Mouse (Mus musculus): Measurements from ENCODE around the gene Gm10053.

The Gm10053 gene

DNA sequence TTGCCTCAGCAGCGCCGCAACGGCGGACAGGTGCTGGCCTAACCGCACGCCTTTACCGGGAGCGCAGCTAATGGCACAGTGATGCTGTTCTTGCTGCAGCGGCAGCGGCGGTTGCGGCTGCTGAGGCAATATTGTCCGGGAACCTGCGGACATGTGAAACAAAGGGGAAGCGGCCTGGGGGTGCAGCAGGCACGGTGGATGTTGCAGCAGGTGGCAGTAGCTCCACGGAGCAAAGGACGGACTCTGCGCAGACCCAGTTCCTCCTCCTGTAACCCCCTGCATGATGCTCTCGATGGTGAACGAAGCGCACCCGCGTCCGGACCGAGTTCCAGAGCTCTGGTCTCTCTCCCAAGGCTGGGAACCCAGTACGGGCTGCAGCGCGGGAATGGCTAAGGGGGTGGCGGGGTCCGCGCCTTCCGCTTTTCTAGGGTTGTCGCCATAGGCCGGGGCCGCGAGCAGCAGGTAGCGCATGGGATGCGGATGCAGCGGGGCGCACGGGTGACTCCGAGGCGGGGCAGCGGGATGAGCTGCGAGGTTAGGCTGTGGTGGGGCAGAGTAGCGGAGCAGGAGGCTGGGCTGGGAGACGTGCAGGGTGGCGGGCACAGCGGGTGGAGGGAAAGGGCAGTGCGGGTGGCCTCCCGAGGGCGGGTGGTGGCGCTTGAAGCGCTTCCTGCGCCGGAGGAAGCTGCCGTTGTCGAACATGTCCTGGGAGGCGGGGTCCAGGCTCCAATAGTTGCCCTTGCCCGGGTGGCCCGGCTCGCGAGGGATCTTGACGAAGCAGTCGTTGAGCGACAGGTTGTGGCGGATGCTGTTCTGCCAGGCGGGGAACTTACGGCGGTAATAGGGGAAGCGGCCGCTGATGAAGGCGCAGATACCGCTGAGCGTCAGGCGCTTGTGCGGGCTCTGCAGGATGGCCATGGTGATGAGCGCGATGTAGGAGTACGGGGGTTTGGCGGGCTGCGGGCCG is 24.4 kb downstream of the Gm10053 start:
- DNase-seq = peak in 1 of 2 experiments; percentile 9

DNA sequence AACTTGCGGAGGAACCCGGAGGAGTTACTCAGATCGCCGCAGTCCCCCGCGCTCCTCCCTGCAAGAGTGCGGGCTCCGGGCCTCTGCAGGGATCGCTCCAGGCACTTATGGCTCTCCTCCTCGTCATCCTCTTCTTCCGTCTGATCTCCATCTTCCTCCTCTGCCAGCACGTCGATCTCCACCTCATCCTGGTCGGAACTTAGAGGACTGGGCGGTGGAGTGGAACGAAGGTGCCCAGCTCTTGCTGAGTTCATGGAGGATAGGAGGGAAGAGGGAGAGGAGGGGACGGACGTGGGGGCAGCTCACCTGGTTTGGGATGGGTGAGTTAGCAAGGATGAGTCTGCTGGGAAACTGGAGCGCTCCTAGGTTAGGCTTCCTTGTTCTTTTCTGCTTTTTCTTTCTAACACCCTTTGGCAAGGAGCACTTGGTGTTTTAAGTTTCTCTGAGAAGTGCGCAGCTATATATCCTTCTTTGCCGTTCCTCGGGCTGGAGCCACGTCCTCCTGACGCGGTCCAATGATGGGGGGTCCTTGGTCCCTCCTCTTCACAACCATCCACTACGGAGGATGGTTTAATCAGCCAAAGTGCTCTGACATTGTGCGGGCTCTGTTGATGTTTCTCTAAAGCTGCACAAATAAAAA is 25.2 kb downstream of the Gm10053 start, which contains the start of gene Foxd4:
Foxd4 (minus strand) TSS at position 617 of the 640 bp plus-strand sequence.
- DNase-seq = no peak

DNA sequence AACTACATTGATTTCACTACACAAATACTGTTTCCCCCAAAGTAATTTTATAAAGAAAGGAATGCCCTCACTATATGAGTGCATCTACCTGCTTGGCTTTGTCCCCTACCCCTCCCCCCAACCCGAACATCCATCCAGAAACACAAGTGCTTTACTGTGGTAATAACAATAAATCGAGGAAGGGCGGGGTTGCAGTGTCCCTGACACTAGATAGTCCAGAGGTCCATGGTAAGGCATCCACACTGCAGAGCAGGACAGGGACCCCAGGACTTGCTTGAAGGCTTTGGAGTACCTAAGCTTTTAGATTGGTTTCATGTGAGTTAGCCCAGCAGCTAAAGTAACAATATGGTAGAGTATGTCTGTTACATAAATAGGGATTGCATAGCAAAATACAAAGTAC is 26.2 kb downstream of the Gm10053 start:
- DNase-seq = no peak

DNA sequence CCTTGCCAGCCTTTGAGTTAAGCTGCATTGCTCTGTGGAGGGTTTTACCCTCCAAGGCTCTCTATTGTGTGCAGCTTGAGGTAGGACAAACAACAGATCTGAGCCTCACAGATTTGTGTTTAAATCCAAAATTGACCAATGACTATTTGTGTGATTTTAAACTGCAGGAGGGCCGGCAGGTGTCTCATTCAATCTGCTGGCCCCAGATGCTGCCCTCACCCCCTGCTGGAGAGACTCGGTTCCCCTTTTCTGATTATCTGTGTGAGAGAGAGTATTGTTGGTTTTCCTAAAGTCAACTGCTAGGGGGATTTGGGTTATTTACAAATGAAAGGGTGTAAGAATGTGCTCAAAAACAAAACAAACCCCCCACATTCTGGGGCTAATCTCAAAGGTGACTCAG is 26.8 kb downstream of the Gm10053 start:
- DNase-seq = no peak

DNA sequence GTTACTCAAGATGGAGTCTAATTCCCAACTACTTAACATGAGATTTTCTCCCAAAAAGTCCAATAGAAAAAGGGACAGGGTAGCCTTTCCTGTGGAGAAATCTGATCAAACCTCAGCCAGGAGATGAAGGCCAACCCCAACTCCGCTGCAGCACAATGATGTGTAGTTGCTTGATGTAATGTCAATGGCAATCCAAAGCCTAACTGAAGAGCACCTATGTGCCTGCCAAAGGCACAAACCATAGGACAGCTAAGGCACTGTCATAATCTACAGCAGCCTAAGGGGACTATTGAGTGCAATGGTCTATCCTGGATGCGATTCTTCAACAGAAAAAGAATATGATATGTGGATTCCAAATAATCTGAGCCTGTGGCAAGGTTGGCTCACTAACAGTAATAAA is 27.3 kb downstream of the Gm10053 start:
- DNase-seq = no peak

DNA sequence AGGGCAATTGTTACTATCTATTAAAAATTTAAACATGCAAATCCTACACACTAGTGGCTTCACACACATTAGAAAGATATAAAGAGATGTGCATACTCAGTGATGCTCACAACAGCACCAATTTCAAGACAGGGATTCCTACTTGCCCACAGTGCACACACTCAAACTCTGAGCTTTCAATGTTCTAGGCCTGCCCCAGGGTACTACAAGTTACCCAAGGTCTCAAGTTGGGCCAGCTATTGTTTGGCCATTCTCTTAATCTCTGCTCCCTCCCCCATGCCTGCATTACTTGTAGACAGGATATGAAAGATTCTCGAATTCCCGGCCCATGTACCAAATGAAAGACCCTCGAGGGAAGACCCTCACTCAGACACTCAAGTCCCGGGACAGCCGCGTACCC is 32.2 kb downstream of the Gm10053 start:
- DNase-seq = no peak

DNA sequence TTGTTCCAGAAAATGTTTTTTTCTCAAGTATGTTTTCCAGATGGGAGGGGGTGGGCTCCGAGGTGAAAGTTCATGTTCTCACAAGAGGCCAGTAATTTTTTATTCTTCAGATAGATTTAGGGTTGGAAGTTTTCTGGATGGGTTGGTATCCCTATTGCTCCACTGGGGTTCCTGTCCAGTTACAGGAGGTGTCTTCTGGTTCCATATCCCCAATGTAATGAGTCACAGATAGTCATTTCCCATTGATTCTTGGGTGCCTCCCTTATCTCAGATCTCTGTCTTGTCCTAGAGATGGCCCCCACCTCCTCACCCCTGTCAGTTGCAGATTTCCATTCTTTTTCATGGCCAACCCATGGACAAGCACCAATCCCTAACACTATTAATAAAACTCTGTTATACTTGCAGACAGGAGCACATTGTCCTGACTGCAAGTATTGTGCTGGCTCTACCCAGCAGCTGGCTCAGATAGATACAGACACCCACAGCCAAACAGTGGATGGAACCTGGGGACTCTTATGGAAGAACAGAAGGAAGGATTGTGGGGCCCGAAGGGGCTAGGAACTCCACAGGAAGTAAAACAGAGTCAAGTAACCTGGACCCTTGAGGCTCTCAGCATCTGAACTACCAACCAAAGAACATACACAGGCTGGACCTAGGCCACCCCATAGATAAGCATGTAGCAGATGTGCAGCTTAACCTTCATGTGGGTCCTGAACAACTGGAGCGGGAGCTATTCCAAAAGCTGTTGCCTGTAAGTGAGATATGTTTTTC is 33.1 kb downstream of the Gm10053 start:
- no peak for DNase-seq

DNA sequence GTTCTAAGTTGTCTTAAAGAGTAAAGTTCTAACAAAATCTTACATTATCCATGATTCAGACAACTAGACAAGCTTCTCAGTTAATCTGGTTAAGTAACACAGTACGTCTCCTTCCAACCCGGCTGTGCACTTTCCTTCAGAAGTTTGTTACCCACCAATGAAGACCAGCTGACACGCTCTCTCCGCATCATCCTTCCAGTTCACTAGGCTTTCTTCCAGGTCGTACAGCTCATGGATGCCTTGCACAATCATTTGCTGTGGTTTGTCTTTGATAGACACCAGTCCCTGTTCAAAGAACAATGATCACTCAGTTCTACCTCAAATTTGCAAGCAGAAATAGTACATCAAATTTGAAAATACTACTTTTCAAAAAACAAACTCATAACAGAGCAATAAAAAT is 45.4 kb downstream of the Gm10053 start:
- no peak for DNase-seq

Measured in thymus, postnatal 36 days (tissue).